Mouse (Mus musculus) adrenal gland, adult (tissue): ENCODE results near the gene Arhgef28.
"Not testable (repeated sequence)": the region's sequence is repeated elsewhere in the genome, so short reads cannot be mapped to it uniquely, and the experiment has no call there.

Source experiments
- DNase-seq, 2 experiments: peaks; one replicate each; pipeline ENCODE4 v3.0.0; 2022 to 2023; ENCODE audit warnings: low spot score in 1 of 2; ENCODE audit not compliant: inconsistent age in 2 of 2

The Arhgef28 gene

GRCm38 (mm10) chr13:98018837-98019236 lies 187.4 kb downstream of the Arhgef28 start:
- DNase-seq = not testable (repeated sequence)

- DNase-seq = no peak
Observed at GRCm38 (mm10) chr13:98016923-98017588, 189.2 kb downstream of the Arhgef28 start.

- peak in 1 of 2 experiments; percentile 29 for DNase-seq
Observed at GRCm38 (mm10) chr13:98015981-98016922, 190.0 kb downstream of the Arhgef28 start.

- no peak for DNase-seq
Observed at GRCm38 (mm10) chr13:98014892-98015291, 191.3 kb downstream of the Arhgef28 start.

- peak; percentile 70 to 85 for DNase-seq
Observed at GRCm38 (mm10) chr13:98013715-98014114, 192.5 kb downstream of the Arhgef28 start.

- no peak for DNase-seq
Observed at GRCm38 (mm10) chr13:98011931-98012341, 194.3 kb downstream of the Arhgef28 start.

GRCm38 (mm10) chr13:98009070-98009469 lies 197.2 kb downstream of the Arhgef28 start:
- DNase-seq = no peak

- DNase-seq = peak; percentile 35 to 53
Observed at GRCm38 (mm10) chr13:98008588-98008987, 197.7 kb downstream of the Arhgef28 start.

- no peak for DNase-seq
Observed at GRCm38 (mm10) chr13:98005611-98006218, 200.5 kb downstream of the Arhgef28 start.

- no peak for DNase-seq
Observed at GRCm38 (mm10) chr13:98004647-98005414, 201.4 kb downstream of the Arhgef28 start.

GRCm38 (mm10) chr13:98003690-98004089 lies 202.5 kb downstream of the Arhgef28 start:
- no peak for DNase-seq

GRCm38 (mm10) chr13:98002598-98002997 lies 203.6 kb downstream of the Arhgef28 start:
- no peak for DNase-seq

- peak in 1 of 2 experiments; percentile 56 for DNase-seq
Observed at GRCm38 (mm10) chr13:98002121-98002520, 204.1 kb downstream of the Arhgef28 start.

GRCm38 (mm10) chr13:98001719-98002118 lies 204.5 kb downstream of the Arhgef28 start:
- DNase-seq = no peak

GRCm38 (mm10) chr13:98000841-98001240 lies 205.4 kb downstream of the Arhgef28 start:
- no peak for DNase-seq

GRCm38 (mm10) chr13:97999130-97999529 lies 207.1 kb downstream of the Arhgef28 start:
- DNase-seq = no peak

- DNase-seq = no peak
Observed at GRCm38 (mm10) chr13:97998570-97998969, 207.7 kb downstream of the Arhgef28 start.

GRCm38 (mm10) chr13:97990939-97991338 lies 215.3 kb downstream of the Arhgef28 start:
- no peak for DNase-seq

GRCm38 (mm10) chr13:97988796-97989195 lies 217.4 kb downstream of the Arhgef28 start:
- no peak for DNase-seq

- no peak for DNase-seq
Observed at GRCm38 (mm10) chr13:97986691-97987090, 219.5 kb downstream of the Arhgef28 start.

- DNase-seq = no peak
Observed at GRCm38 (mm10) chr13:97977104-97977503, 229.1 kb downstream of the Arhgef28 start.
